Mouse (Mus musculus): ENCODE results near the gene Klf9. TPM values are rescaled to one million over a fixed set of nuclear protein-coding genes. Genes with fewer than 3 reads are reported as not detected.
A peak's percentile ranks its signal among the peaks of the same experiment; 100 is the strongest.

Klf9 gene
- polyA plus RNA-seq, 1 experiment from 2014 or later: 6.1 TPM

- H3K27ac ChIP-seq: 0 out of 2 replicates have a peak overlapping the region, but pooled peaks have one; percentile 8
- peaks cover 27% of the 10 kb centered on the region for H3K4me1 ChIP-seq
- H3K9ac ChIP-seq: no peak overlapping the region
- peaks cover 42% of the 10 kb centered on the region for H3K27me3 ChIP-seq
- WGBS: 35% methylated on average over 7 of the region's 7 CpGs
- no peaks in the 10 kb centered on the region for H3K36me3 ChIP-seq
- no peak for ATAC-seq (ENCODE audit: borderline replicate concordance, extremely low read depth, low FRiP score, low TSS enrichment)
- no peak overlapping the region for H3K4me2 ChIP-seq
- no peak overlapping the region for H3K4me3 ChIP-seq
- H3K9me3 ChIP-seq: no peaks in the 10 kb centered on the region
Observed at GRCm38 (mm10) chr19:23132720-23133426, 8.2 kb upstream of the Klf9 start.

- Histone ChIP-seq H3K4me3 (peak overlapping the region; percentile 38; the same call in 1 of the 2 replicates), H3K27me3 (peaks cover 46% of the 10 kb centered on the region), H3K27ac (0 out of 2 replicates have a peak overlapping the region, but pooled peaks have one; percentile 8), H3K36me3 (no peaks in the 10 kb centered on the region), H3K9ac (no peak overlapping the region), H3K4me1 (peaks cover 27% of the 10 kb centered on the region), H3K9me3 (no peaks in the 10 kb centered on the region), H3K4me2 (peak overlapping the region; percentile 94)
- WGBS: 16% methylated on average over 9 of the region's 9 CpGs
- ATAC-seq (ENCODE audit: borderline replicate concordance, extremely low read depth, low FRiP score, low TSS enrichment): no peak
Observed at GRCm38 (mm10) chr19:23133427-23134094, 7.5 kb upstream of the Klf9 start.

DNA sequence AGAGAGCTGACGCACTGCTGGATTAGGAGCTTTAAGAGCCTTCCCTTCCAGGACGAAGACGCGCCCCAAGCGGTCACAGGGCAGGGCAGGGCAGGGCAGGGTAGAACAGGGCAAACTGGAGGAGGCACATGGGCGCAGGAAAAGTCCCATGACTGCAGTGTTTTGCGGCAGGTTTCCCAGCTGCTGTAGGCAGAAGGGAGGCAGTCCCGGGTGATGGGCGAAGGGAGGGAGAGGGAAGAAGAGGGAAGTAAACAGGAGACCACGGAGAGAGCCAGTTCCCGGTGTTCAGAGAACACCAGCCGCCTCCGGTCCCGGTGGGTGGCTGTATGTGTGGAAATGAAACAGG is 7.0 kb upstream of the Klf9 start:
- H3K9ac ChIP-seq: no peak overlapping the region
- peaks cover 27% of the 10 kb centered on the region for H3K4me1 ChIP-seq
- H3K4me2 ChIP-seq: peak overlapping the region; percentile 94
- H3K27ac ChIP-seq: no peak overlapping the region
- 4% methylated on average over 14 of the region's 14 CpGs for WGBS
- peaks cover 46% of the 10 kb centered on the region for H3K27me3 ChIP-seq
- H3K4me3 ChIP-seq: peak overlapping the region; percentile 38
- ATAC-seq (ENCODE audit: borderline replicate concordance, extremely low read depth, low FRiP score, low TSS enrichment): no peak
- no peaks in the 10 kb centered on the region for H3K36me3 ChIP-seq
- H3K9me3 ChIP-seq: no peaks in the 10 kb centered on the region

GRCm38 (mm10) chr19:23134441-23135301 is 6.4 kb upstream of the Klf9 start:
- H3K9me3 ChIP-seq: no peaks in the 10 kb centered on the region
- H3K4me2 ChIP-seq: peak overlapping the region; percentile 94
- H3K36me3 ChIP-seq: no peaks in the 10 kb centered on the region
- WGBS: under 1% methylated on average over 47 of the region's 47 CpGs
- peak; percentile 71 for ATAC-seq (ENCODE audit: borderline replicate concordance, extremely low read depth, low FRiP score, low TSS enrichment)
- H3K27me3 ChIP-seq: peaks cover 46% of the 10 kb centered on the region
- H3K4me1 ChIP-seq: peaks cover 27% of the 10 kb centered on the region
- H3K4me3 ChIP-seq: peak overlapping the region; percentile 38
- H3K27ac ChIP-seq: peak overlapping the region; percentile 73; the same call in 1 of the 2 replicates
- peak overlapping the region; percentile 31; the same call in 1 of the 2 replicates for H3K9ac ChIP-seq

- peak overlapping the region; percentile 38 for H3K4me3 ChIP-seq
- under 1% methylated on average over 55 of the region's 55 CpGs for WGBS
- H3K4me1 ChIP-seq: peaks cover 31% of the 10 kb centered on the region
- H3K27ac ChIP-seq: peak overlapping the region; percentile 73
- peaks cover 46% of the 10 kb centered on the region for H3K27me3 ChIP-seq
- H3K36me3 ChIP-seq: no peaks in the 10 kb centered on the region
- peak overlapping the region; percentile 31; the same call in 1 of the 2 replicates for H3K9ac ChIP-seq
- peak; percentile 36 for ATAC-seq (ENCODE audit: borderline replicate concordance, extremely low read depth, low FRiP score, low TSS enrichment)
- peak overlapping the region; percentile 94 for H3K4me2 ChIP-seq
- H3K9me3 ChIP-seq: no peaks in the 10 kb centered on the region
Observed at GRCm38 (mm10) chr19:23135349-23136201, 5.5 kb upstream of the Klf9 start.

DNA sequence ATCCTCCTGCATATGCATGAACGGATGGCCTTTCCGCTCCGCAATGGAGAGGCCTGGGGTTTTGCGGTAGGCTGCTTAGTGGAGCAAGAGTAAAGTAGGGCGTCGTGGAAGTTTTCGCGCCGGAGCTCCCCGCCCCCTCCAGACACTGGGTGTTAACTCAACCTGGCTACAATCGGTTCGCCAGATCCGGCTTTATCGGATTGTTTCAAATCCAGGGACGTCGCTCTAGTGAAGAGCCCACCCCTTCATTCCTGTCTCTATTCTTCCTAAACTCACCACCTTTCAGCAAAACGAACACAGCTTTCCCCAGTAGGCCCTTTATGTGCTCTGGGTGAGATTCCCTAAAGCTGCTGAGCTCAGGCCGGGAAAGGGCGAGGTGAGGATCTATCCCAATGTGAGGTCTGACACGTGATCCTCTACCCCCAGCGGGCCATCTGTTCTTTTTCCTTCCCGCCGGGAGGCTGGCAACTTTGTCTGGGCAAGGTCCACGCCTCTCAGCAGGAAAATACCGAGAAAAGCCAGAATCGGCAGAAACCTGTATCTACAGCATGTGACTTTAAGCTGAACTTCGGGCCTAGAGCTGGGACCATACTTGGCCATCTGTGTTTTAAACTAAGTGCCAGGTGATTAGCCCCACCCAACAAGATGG is 4.7 kb upstream of the Klf9 start:
- Histone ChIP-seq H3K27me3 (peaks cover 46% of the 10 kb centered on the region), H3K4me1 (peaks cover 31% of the 10 kb centered on the region), H3K4me3 (peak overlapping the region; percentile 38), H3K27ac (no peak overlapping the region), H3K4me2 (peak overlapping the region; percentile 94), H3K9me3 (no peaks in the 10 kb centered on the region), H3K9ac (peak overlapping the region; percentile 31; the same call in 1 of the 2 replicates), H3K36me3 (no peaks in the 10 kb centered on the region)
- ATAC-seq (ENCODE audit: borderline replicate concordance, extremely low read depth, low FRiP score, low TSS enrichment): no peak
- 8% methylated on average over 27 of the region's 27 CpGs for WGBS

GRCm38 (mm10) chr19:23137295-23137694 is 3.7 kb upstream of the Klf9 start:
- Histone ChIP-seq H3K9ac (no peak overlapping the region), H3K4me3 (no peak overlapping the region), H3K36me3 (no peaks in the 10 kb centered on the region), H3K4me1 (peaks cover 37% of the 10 kb centered on the region), H3K27me3 (peaks cover 46% of the 10 kb centered on the region), H3K27ac (no peak overlapping the region), H3K4me2 (no peak overlapping the region), H3K9me3 (no peaks in the 10 kb centered on the region)
- no peak for ATAC-seq (ENCODE audit: borderline replicate concordance, extremely low read depth, low FRiP score, low TSS enrichment)
- WGBS: 58% methylated on average over 2 of the region's 2 CpGs

DNA sequence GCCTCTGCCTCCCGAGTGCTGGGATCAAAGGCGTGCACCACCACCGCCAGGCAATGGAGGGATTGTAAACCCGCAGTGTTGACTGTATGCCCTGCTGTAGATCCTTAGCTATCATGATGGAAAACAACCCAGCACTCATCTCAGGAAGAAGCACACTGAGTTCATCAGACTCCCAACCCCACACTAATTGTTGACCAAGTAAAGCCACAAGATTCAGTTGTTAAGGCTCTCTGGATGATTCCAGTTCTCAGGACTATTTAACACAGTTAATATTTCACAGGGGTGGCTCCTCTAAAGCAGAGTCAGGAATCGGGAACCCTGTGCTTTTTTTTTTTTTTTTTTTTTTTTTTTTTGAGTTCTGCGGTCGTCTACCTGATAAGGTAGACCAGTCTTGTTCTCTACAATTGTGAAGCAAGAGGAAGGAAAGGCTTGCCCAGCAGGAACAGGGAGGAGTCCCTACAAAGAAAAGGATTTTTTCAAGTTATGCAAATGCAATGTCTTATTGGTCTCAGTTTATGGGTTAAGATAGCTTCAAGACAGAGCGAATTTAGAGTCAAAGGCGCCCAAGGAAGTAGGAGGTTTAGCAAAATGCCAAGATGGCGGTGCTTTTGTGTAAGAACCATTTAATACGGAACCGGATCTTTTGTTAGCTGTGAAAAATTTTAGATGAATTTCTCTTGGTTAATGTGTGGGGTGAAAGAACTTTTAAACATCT is 1.1 kb upstream of the Klf9 start:
- ATAC-seq (ENCODE audit: borderline replicate concordance, extremely low read depth, low FRiP score, low TSS enrichment): no peak
- Histone ChIP-seq H3K4me2 (peak overlapping the region; percentile 94), H3K27ac (peak overlapping the region; percentile 66), H3K9me3 (no peaks in the 10 kb centered on the region), H3K36me3 (no peaks in the 10 kb centered on the region), H3K4me3 (peak overlapping the region; percentile 57), H3K27me3 (peaks cover 34% of the 10 kb centered on the region), H3K4me1 (peaks cover 44% of the 10 kb centered on the region), H3K9ac (no peak overlapping the region)
- 34% methylated on average over 12 of the region's 12 CpGs for WGBS

- peak overlapping the region; percentile 93 for H3K27ac ChIP-seq
- no peaks in the 10 kb centered on the region for H3K9me3 ChIP-seq
- no peaks in the 10 kb centered on the region for H3K36me3 ChIP-seq
- H3K4me1 ChIP-seq: peaks cover 29% of the 10 kb centered on the region
- peaks cover 19% of the 10 kb centered on the region for H3K27me3 ChIP-seq
- under 1% methylated on average over 90 of the region's 94 CpGs for WGBS
- H3K9ac ChIP-seq: peak overlapping the region; percentile 58
- H3K4me2 ChIP-seq: peak overlapping the region; percentile 94
- ATAC-seq (ENCODE audit: borderline replicate concordance, extremely low read depth, low FRiP score, low TSS enrichment): peak; percentile 28
- peak overlapping the region; percentile 57 for H3K4me3 ChIP-seq
Observed at GRCm38 (mm10) chr19:23141391-23142281, 610 bp downstream of the Klf9 start.

Data from lung, embryonic 15.5 days (tissue).